Mouse (Mus musculus) embryonic fibroblast, embryonic 13.5 days (primary cell): Measurements from ENCODE around the gene Lrp5. TPM values are rescaled to one million over a fixed set of nuclear protein-coding genes. Genes with fewer than 3 reads are reported as not detected.

Source experiments
- H3K27ac ChIP-seq: 2 replicates; pipeline ENCODE4 v1.5.1; 2012; ENCODE audit warnings: low read length, control low read depth, inconsistent platforms; ENCODE audit not compliant: insufficient read depth
- H3K4me1 ChIP-seq: 2 replicates; pipeline ENCODE4 v1.6.1; 2011; ENCODE audit warnings: low read length; ENCODE audit not compliant: control insufficient read depth, insufficient read depth
- H3K4me3 ChIP-seq: 2 replicates; pipeline ENCODE4 v1.5.1; 2011; ENCODE audit warnings: mild to moderate bottlenecking, control low read depth, low read length; ENCODE audit not compliant: insufficient read depth
- CTCF ChIP-seq: IDR thresholded peaks from 2 replicates; pipeline ENCODE4 v1.5.1; 2011; ENCODE audit warnings: mild to moderate bottlenecking, control low read depth, low read length, moderate library complexity, borderline replicate concordance; ENCODE audit not compliant: insufficient read depth
- POLR2A ChIP-seq: IDR thresholded peaks from 2 replicates; pipeline ENCODE4 v1.6.1; 2011; ENCODE audit warnings: low read depth, mild to moderate bottlenecking, control low read depth, low read length, moderate library complexity
- polyA plus RNA-seq: library from polyadenylated mRNA; stranded (reverse); fragments of >200 nt; gene quantifications from 2 replicates; pipeline ENCODE4 v1.2.4, GENCODE M21; 2011; ENCODE audit warnings: low read depth; ENCODE audit not compliant: missing spikeins, insufficient read length

The Lrp5 gene
- polyA plus RNA-seq, 1 experiment = 32.7 TPM

- TF ChIP-seq POLR2A (peak; percentile 86), CTCF (no peak)
- Histone ChIP-seq H3K4me1 (no peaks in the 10 kb centered on the region), H3K27ac (peak within 1 kb of the TSS; percentile 80), H3K4me3 (peak within 1 kb of the TSS; percentile 99)
Measured at GRCm38 (mm10) chr19:3575632-3576384, 110.6 kb downstream of the Lrp5 start, which contains the start of gene Ppp6r3. Gene Ppp6r3, minus strand, starts transcription at chr19:3575749.

GRCm38 (mm10) chr19:3575276-3575631 is 111.1 kb downstream of the Lrp5 start:
- Histone ChIP-seq H3K4me3 (peak overlapping the region; percentile 99), H3K27ac (peak overlapping the region; percentile 80), H3K4me1 (no peaks in the 10 kb centered on the region)
- TF ChIP-seq CTCF (no peak), POLR2A (no peak)

- TF ChIP-seq CTCF = no peak
- H3K4me1 ChIP-seq = no peaks in the 10 kb centered on the region
- H3K4me3 ChIP-seq = peak overlapping the region; percentile 99
- H3K27ac ChIP-seq = peak overlapping the region; percentile 80; the same call in 1 of the 2 replicates
Measured at GRCm38 (mm10) chr19:3574593-3575094, 111.7 kb downstream of the Lrp5 start.

GRCm38 (mm10) chr19:3564309-3564708 is 122.1 kb downstream of the Lrp5 start:
- H3K4me1 ChIP-seq = peaks cover 4% of the 10 kb centered on the region
- no peak overlapping the region for H3K27ac ChIP-seq
- TF ChIP-seq CTCF = no peak
- no peak for TF ChIP-seq POLR2A
- no peak overlapping the region for H3K4me3 ChIP-seq

GRCm38 (mm10) chr19:3562752-3563151 is 123.6 kb downstream of the Lrp5 start:
- peaks cover 3% of the 10 kb centered on the region for H3K4me1 ChIP-seq
- no peak overlapping the region for H3K27ac ChIP-seq
- no peak overlapping the region for H3K4me3 ChIP-seq
- TF ChIP-seq POLR2A = no peak
- no peak for TF ChIP-seq CTCF

GRCm38 (mm10) chr19:3562298-3562697 is 124.1 kb downstream of the Lrp5 start:
- no peak overlapping the region for H3K4me3 ChIP-seq
- TF ChIP-seq CTCF = no peak
- H3K4me1 ChIP-seq = peaks cover 2% of the 10 kb centered on the region
- H3K27ac ChIP-seq = no peak overlapping the region

- Histone ChIP-seq H3K4me3 (no peak overlapping the region), H3K27ac (no peak overlapping the region), H3K4me1 (no peaks in the 10 kb centered on the region; the same call in 1 of the 2 replicates)
- TF ChIP-seq CTCF (no peak), POLR2A (no peak)
Measured at GRCm38 (mm10) chr19:3556169-3556827, 130.1 kb downstream of the Lrp5 start.

- no peaks in the 10 kb centered on the region; the same call in 1 of the 2 replicates for H3K4me1 ChIP-seq
- no peak overlapping the region for H3K4me3 ChIP-seq
- no peak for TF ChIP-seq CTCF
- H3K27ac ChIP-seq = no peak overlapping the region
Measured at GRCm38 (mm10) chr19:3554785-3555184, 131.6 kb downstream of the Lrp5 start.

- no peak for TF ChIP-seq CTCF
- no peak for TF ChIP-seq POLR2A
- H3K4me1 ChIP-seq = no peaks in the 10 kb centered on the region
- no peak overlapping the region for H3K27ac ChIP-seq
- no peak overlapping the region for H3K4me3 ChIP-seq
Measured at GRCm38 (mm10) chr19:3551573-3552159, 134.7 kb downstream of the Lrp5 start.

GRCm38 (mm10) chr19:3550101-3550500 is 136.3 kb downstream of the Lrp5 start:
- no peak for TF ChIP-seq CTCF
- TF ChIP-seq POLR2A = no peak
- H3K4me1 ChIP-seq = no peaks in the 10 kb centered on the region
- H3K27ac ChIP-seq = no peak overlapping the region
- H3K4me3 ChIP-seq = no peak overlapping the region
